Mouse (Mus musculus) neural tube, embryonic 11.5 days (tissue): ENCODE results near the gene Zfp296. TPM values are rescaled to one million over a fixed set of nuclear protein-coding genes. Genes with fewer than 3 reads are reported as not detected.

ENCODE experiments used
- ATAC-seq: fragments of 200-750 bp; cut with Nextera tagmentation; 2 replicates; pipeline ENCODE4 v1.8.0; 2017; ENCODE audit warnings: moderate number of reproducible peaks, mild to moderate bottlenecking, moderate TSS enrichment, moderate library complexity; ENCODE audit not compliant: insufficient read depth, low FRiP score, low TSS enrichment
- DNase-seq: peaks from one replicate; pipeline ENCODE4 v3.0.0-alpha.2; 2015; ENCODE audit warnings: low spot score
- H3K27ac ChIP-seq: fragments of 300-500 bp; sonication (generic); 2 replicates; pipeline ENCODE4 v1.5.1; 2014; ENCODE audit warnings: low read depth, mild to moderate bottlenecking, low read length
- H3K27me3 ChIP-seq: fragments of 300-500 bp; sonication (generic); 2 replicates; pipeline ENCODE4 v1.6.1; 2014; ENCODE audit warnings: mild to moderate bottlenecking, low read length, mixed read lengths; ENCODE audit not compliant: control insufficient read depth, insufficient read depth
- H3K36me3 ChIP-seq: fragments of 300-500 bp; sonication (generic); 2 replicates; pipeline ENCODE4 v1.6.1; 2014; ENCODE audit warnings: mild to moderate bottlenecking, low read length, moderate library complexity, mixed read lengths; ENCODE audit not compliant: control insufficient read depth, insufficient read depth
- H3K4me1 ChIP-seq: fragments of 300-500 bp; sonication (generic); 2 replicates; pipeline ENCODE4 v1.6.1; 2014; ENCODE audit warnings: low read length, mixed read lengths; ENCODE audit not compliant: control insufficient read depth, insufficient read depth
- H3K4me2 ChIP-seq: fragments of 300-500 bp; sonication (generic); 2 replicates; pipeline ENCODE4 v1.6.1; 2014; ENCODE audit warnings: low read depth, mild to moderate bottlenecking, moderate library complexity
- H3K4me3 ChIP-seq: fragments of 300-500 bp; sonication (generic); 2 replicates; pipeline ENCODE4 v1.5.1; 2014; ENCODE audit warnings: low read depth, low read length
- H3K9ac ChIP-seq: fragments of 300-500 bp; sonication (generic); 2 replicates; pipeline ENCODE4 v1.6.1; 2014; ENCODE audit warnings: mild to moderate bottlenecking, low read length
- H3K9me3 ChIP-seq: fragments of 300-500 bp; sonication (generic); 2 replicates; pipeline ENCODE4 v1.6.1; 2016; ENCODE audit warnings: low read length; ENCODE audit not compliant: control insufficient read depth
- WGBS: fragments of 180-500 bp; shearing (Covaris S2); extraction: QIAGEN DNeasy Blood & Tissue Kit; methylation state at CpG from one replicate; pipeline ENCODE4 v1.1.7; 2014; 5-methylcytosine and 5-hydroxymethylcytosine counted together
- polyA plus RNA-seq: library from polyadenylated mRNA; unstranded; fragments of >200 nt; fragmentation: Nextera tagmentation; extraction: Ambion mirVana; gene quantifications from 2 replicates; pipeline ENCODE4 v1.2.1, GENCODE M21; 2014

The Zfp296 gene
- polyA plus RNA-seq, 1 experiment from 2014 or later: 0.44 TPM

DNA sequence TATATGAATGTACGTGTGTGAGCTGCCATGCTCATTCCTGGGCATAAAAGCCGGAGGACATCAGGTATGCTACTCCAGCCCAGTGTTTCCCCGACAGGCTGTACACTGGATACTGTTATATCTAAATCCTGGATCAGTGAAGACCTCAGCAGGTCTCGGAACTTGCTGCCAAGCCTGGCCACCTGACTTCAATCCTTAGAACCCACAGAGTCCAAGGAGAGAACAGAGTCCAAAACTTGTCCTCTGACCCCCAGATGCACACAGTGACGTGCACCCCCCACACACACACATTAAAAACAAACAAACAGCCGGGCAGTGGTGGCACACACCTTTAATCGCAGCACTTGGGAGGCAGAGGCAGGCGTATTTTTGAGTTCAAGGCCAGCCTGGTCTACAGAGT, 9.7 kb upstream of the Zfp296 start:
- H3K27me3 ChIP-seq: no peaks in the 10 kb centered on the region
- no peak overlapping the region for H3K4me3 ChIP-seq
- H3K9me3 ChIP-seq: no peaks in the 10 kb centered on the region
- no peak overlapping the region for H3K27ac ChIP-seq
- no peak for DNase-seq
- ATAC-seq: no peak
- H3K4me1 ChIP-seq: peaks cover 6% of the 10 kb centered on the region; the same call in 1 of the 2 replicates
- WGBS: 88% methylated on average over 8 of the region's 8 CpGs
- no peak overlapping the region for H3K9ac ChIP-seq
- no peak overlapping the region for H3K4me2 ChIP-seq
- peaks cover 17% of the 10 kb centered on the region for H3K36me3 ChIP-seq

DNA sequence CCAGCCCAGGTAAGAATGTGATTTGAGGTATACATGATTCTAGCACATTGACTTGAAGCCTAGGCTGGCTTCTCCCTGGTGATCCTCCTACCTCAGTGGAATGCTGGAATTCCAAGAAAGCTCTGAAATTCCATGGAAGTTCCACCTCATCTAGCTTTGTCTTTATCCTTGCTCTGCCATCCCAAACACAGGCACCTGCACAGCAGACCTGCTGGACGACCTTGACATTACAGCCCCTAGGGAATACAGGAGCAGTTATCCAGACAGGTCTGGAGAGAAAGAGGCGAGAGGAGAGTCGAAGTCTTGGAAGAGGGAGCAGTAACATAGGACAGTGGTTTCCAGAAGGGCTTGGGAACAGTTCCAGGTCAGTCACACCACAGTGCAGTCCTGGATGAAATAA, 7.4 kb upstream of the Zfp296 start:
- H3K36me3 ChIP-seq: peaks cover 12% of the 10 kb centered on the region
- no peaks in the 10 kb centered on the region for H3K9me3 ChIP-seq
- H3K27me3 ChIP-seq: no peaks in the 10 kb centered on the region
- no peak for ATAC-seq
- H3K4me3 ChIP-seq: no peak overlapping the region
- no peak overlapping the region for H3K9ac ChIP-seq
- no peak overlapping the region for H3K27ac ChIP-seq
- no peak overlapping the region for H3K4me2 ChIP-seq
- peaks cover 7% of the 10 kb centered on the region; the same call in 1 of the 2 replicates for H3K4me1 ChIP-seq
- DNase-seq: no peak
- 86% methylated on average over 3 of the region's 3 CpGs for WGBS

- Histone ChIP-seq H3K9ac (peak overlapping the region; percentile 81), H3K36me3 (peaks cover 4% of the 10 kb centered on the region; the same call in 1 of the 2 replicates), H3K4me3 (peak overlapping the region; percentile 71), H3K4me1 (peaks cover 7% of the 10 kb centered on the region; the same call in 1 of the 2 replicates), H3K9me3 (no peaks in the 10 kb centered on the region), H3K27ac (no peak overlapping the region; the same call in 1 of the 2 replicates), H3K4me2 (peak overlapping the region; percentile 83), H3K27me3 (peaks cover 25% of the 10 kb centered on the region)
- WGBS: under 1% methylated on average over 45 of the region's 53 CpGs
- ATAC-seq: peak; percentile 85
- peak; percentile 88 for DNase-seq
These were observed 3.9 kb upstream of the Zfp296 start for GRCm38 (mm10) chr7:19572926-19573775.

DNA sequence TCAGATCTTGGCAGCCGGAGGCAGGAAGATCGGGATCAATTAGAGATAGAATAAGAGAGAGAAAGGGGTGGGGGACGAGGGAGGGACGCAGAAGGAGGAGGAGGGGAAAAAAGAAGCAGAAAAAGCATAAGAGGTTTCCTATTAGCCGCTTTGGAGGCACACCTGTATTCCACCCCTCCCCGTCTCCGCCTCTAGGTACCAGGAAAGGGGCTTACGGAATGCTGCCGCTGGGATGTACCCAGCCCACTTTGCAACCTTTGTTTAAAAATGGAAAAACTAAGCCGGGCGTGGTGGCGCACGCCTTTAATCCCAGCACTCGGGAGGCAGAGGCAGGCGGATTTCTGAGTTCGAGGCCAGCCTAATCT, 3.3 kb upstream of the Zfp296 start:
- ATAC-seq: no peak
- WGBS: 22% methylated on average over 16 of the region's 16 CpGs

GRCm38 (mm10) chr7:19575559-19575958, 1.5 kb upstream of the Zfp296 start:
- Histone ChIP-seq H3K4me1 (peaks cover 7% of the 10 kb centered on the region; the same call in 1 of the 2 replicates), H3K4me3 (no peak overlapping the region), H3K9ac (no peak overlapping the region), H3K4me2 (no peak overlapping the region), H3K27me3 (peaks cover 39% of the 10 kb centered on the region), H3K36me3 (no peaks in the 10 kb centered on the region), H3K9me3 (no peaks in the 10 kb centered on the region), H3K27ac (no peak overlapping the region)
- DNase-seq (no peak), ATAC-seq (no peak)
- WGBS: 47% methylated on average over 3 of the region's 3 CpGs

More for the DNA sequence above, 3.3 kb upstream of the Zfp296 start:
- Histone ChIP-seq H3K27ac (no peak overlapping the region), H3K4me3 (peak overlapping the region; percentile 71), H3K9ac (peak overlapping the region; percentile 81), H3K9me3 (no peaks in the 10 kb centered on the region), H3K4me1 (peaks cover 7% of the 10 kb centered on the region; the same call in 1 of the 2 replicates), H3K27me3 (peaks cover 32% of the 10 kb centered on the region), H3K4me2 (peak overlapping the region; percentile 83), H3K36me3 (peaks cover 2% of the 10 kb centered on the region; the same call in 1 of the 2 replicates)
- DNase-seq: no peak

GRCm38 (mm10) chr7:19577877-19578414, 859 bp downstream of the Zfp296 start:
- Histone ChIP-seq H3K4me3 (peak overlapping the region; percentile 22; the same call in 1 of the 2 replicates), H3K9me3 (no peaks in the 10 kb centered on the region), H3K36me3 (peaks cover 4% of the 10 kb centered on the region; the same call in 1 of the 2 replicates), H3K4me1 (no peaks in the 10 kb centered on the region), H3K27me3 (peaks cover 39% of the 10 kb centered on the region), H3K4me2 (peak overlapping the region; percentile 48), H3K9ac (no peak overlapping the region), H3K27ac (no peak overlapping the region)
- DNase-seq: no peak
- no peak for ATAC-seq
- 15% methylated on average over 10 of the region's 10 CpGs for WGBS

DNA sequence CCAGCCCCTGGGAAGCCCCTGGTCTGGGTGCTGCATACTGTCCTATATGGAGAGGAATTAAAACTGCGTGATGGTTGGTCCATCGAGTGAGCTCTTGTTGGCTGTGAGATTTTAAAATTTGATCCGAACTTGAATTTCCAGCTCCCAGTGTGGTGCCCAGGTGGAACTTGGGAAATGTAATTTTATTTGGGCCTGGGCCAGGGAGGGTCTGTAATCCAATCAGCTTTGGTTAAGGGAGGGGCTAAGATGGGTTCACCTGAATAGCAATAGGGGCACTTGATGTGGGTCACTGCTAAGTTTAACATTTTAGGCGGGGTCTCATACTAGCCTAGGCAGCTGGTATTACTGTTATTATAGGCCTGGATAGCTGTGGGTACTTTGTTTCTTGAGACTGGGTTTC, 1.3 kb downstream of the Zfp296 start:
- no peaks in the 10 kb centered on the region for H3K4me1 ChIP-seq
- 61% methylated on average over 4 of the region's 4 CpGs for WGBS
- no peak overlapping the region for H3K4me3 ChIP-seq
- H3K9ac ChIP-seq: no peak overlapping the region
- ATAC-seq (no peak), DNase-seq (no peak)
- H3K9me3 ChIP-seq: no peaks in the 10 kb centered on the region
- peaks cover 4% of the 10 kb centered on the region; the same call in 1 of the 2 replicates for H3K36me3 ChIP-seq
- H3K4me2 ChIP-seq: no peak overlapping the region
- no peak overlapping the region for H3K27ac ChIP-seq
- peaks cover 39% of the 10 kb centered on the region for H3K27me3 ChIP-seq

GRCm38 (mm10) chr7:19579751-19580150, 2.7 kb downstream of the Zfp296 start:
- 87% methylated on average over 10 of the region's 10 CpGs for WGBS
- Histone ChIP-seq H3K4me1 (no peaks in the 10 kb centered on the region), H3K4me3 (no peak overlapping the region), H3K36me3 (peaks cover 9% of the 10 kb centered on the region), H3K27me3 (peaks cover 39% of the 10 kb centered on the region), H3K4me2 (no peak overlapping the region), H3K9me3 (no peaks in the 10 kb centered on the region), H3K9ac (no peak overlapping the region), H3K27ac (no peak overlapping the region)
- DNase-seq (no peak), ATAC-seq (no peak)
